Mouse (Mus musculus): Measurements from ENCODE around the gene Nkx3-2. TPM values are rescaled to one million over a fixed set of nuclear protein-coding genes. Genes with fewer than 3 reads are reported as not detected.

Nkx3-2 gene
- polyA plus RNA-seq, 1 experiment: not detected

- Histone ChIP-seq H3K9me3 (replicated peaks; ENCODE audit: control insufficient read depth, insufficient read depth, low read length, poor library complexity, severe bottlenecking) (no peaks in the 10 kb centered on the region), H3K36me3 (ENCODE audit: control insufficient read depth, insufficient read depth, low read length, poor library complexity, severe bottlenecking) (no peaks in the 10 kb centered on the region), H3K27me3 (ENCODE audit: control insufficient read depth, insufficient read depth, low read length, poor library complexity, severe bottlenecking) (no peaks in the 10 kb centered on the region), H3K27ac (ENCODE audit: insufficient read depth, low read length) (no peak overlapping the region), H3K4me1 (ENCODE audit: control insufficient read depth, insufficient read depth, low read length) (no peaks in the 10 kb centered on the region), H3K4me3 (ENCODE audit: low read depth, low read length) (no peak overlapping the region), H3K9ac (ENCODE audit: low read depth, poor library complexity, severe bottlenecking) (no peak overlapping the region)
- TF ChIP-seq CTCF (IDR thresholded peaks at IDR 0.05; ENCODE audit: low read depth, low read length): no peak
These were observed 15.7 kb upstream of the Nkx3-2 start for GRCm38 (mm10) chr5:41780026-41780425.

DNA sequence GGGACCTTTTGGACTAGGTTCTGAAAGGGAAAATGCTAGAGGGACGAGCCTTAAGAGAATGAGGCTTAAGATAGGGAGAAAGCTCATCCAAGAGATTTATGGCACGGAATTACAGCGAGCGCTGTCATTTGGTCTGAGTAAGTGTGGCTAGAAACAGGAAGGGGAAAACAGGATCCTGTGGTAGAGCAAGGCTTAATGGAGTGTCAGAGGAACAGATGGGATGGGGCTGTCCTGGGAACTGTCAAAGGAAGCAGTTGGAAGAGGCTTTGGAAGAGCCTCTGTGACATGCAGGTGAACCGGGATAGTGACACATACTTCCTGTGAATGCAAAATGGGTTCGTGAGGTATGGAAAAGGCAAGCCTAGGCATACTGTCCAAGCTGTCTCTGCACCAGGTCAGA lies 11.4 kb upstream of the Nkx3-2 start:
- no peak overlapping the region for H3K9ac ChIP-seq (ENCODE audit: low read depth, poor library complexity, severe bottlenecking)
- no peaks in the 10 kb centered on the region for H3K9me3 ChIP-seq (replicated peaks; ENCODE audit: control insufficient read depth, insufficient read depth, low read length, poor library complexity, severe bottlenecking)
- TF ChIP-seq POLR2A (IDR thresholded peaks at IDR 0.05; ENCODE audit: insufficient read depth, low read length) (no peak), CTCF (IDR thresholded peaks at IDR 0.05; ENCODE audit: low read depth, low read length) (no peak), EP300 (IDR thresholded peaks at IDR 0.05; ENCODE audit: insufficient read depth, low read depth, low read length) (no peak)
- H3K36me3 ChIP-seq (ENCODE audit: control insufficient read depth, insufficient read depth, low read length, poor library complexity, severe bottlenecking): no peaks in the 10 kb centered on the region
- no peak overlapping the region for H3K4me3 ChIP-seq (ENCODE audit: low read depth, low read length)
- no peak overlapping the region for H3K27ac ChIP-seq (ENCODE audit: insufficient read depth, low read length)
- no peaks in the 10 kb centered on the region for H3K27me3 ChIP-seq (ENCODE audit: control insufficient read depth, insufficient read depth, low read length, poor library complexity, severe bottlenecking)
- no peaks in the 10 kb centered on the region for H3K4me1 ChIP-seq (ENCODE audit: control insufficient read depth, insufficient read depth, low read length)

- Histone ChIP-seq H3K4me1 (ENCODE audit: control insufficient read depth, insufficient read depth, low read length) (no peaks in the 10 kb centered on the region), H3K4me3 (ENCODE audit: low read depth, low read length) (no peak overlapping the region), H3K36me3 (ENCODE audit: control insufficient read depth, insufficient read depth, low read length, poor library complexity, severe bottlenecking) (no peaks in the 10 kb centered on the region), H3K9ac (ENCODE audit: low read depth, poor library complexity, severe bottlenecking) (no peak overlapping the region), H3K27me3 (ENCODE audit: control insufficient read depth, insufficient read depth, low read length, poor library complexity, severe bottlenecking) (no peaks in the 10 kb centered on the region), H3K9me3 (replicated peaks; ENCODE audit: control insufficient read depth, insufficient read depth, low read length, poor library complexity, severe bottlenecking) (no peaks in the 10 kb centered on the region), H3K27ac (ENCODE audit: insufficient read depth, low read length) (no peak overlapping the region)
- no peak for TF ChIP-seq EP300 (IDR thresholded peaks at IDR 0.05; ENCODE audit: insufficient read depth, low read depth, low read length)
- no peak for TF ChIP-seq POLR2A (IDR thresholded peaks at IDR 0.05; ENCODE audit: insufficient read depth, low read length)
- TF ChIP-seq CTCF (IDR thresholded peaks at IDR 0.05; ENCODE audit: low read depth, low read length): no peak
These were observed 11.0 kb upstream of the Nkx3-2 start for GRCm38 (mm10) chr5:41775273-41775672.

GRCm38 (mm10) chr5:41768382-41769040 lies 4.2 kb upstream of the Nkx3-2 start:
- H3K4me1 ChIP-seq (ENCODE audit: control insufficient read depth, insufficient read depth, low read length): no peaks in the 10 kb centered on the region
- no peaks in the 10 kb centered on the region for H3K36me3 ChIP-seq (ENCODE audit: control insufficient read depth, insufficient read depth, low read length, poor library complexity, severe bottlenecking)
- peak; percentile 93 for TF ChIP-seq CTCF (IDR thresholded peaks at IDR 0.05; ENCODE audit: low read depth, low read length)
- TF ChIP-seq EP300 (IDR thresholded peaks at IDR 0.05; ENCODE audit: insufficient read depth, low read depth, low read length): no peak
- TF ChIP-seq POLR2A (IDR thresholded peaks at IDR 0.05; ENCODE audit: insufficient read depth, low read length): no peak
- H3K27me3 ChIP-seq (ENCODE audit: control insufficient read depth, insufficient read depth, low read length, poor library complexity, severe bottlenecking): peaks cover 13% of the 10 kb centered on the region
- no peak overlapping the region for H3K9ac ChIP-seq (ENCODE audit: low read depth, poor library complexity, severe bottlenecking)
- H3K27ac ChIP-seq (ENCODE audit: insufficient read depth, low read length): no peak overlapping the region
- H3K4me3 ChIP-seq (ENCODE audit: low read depth, low read length): no peak overlapping the region
- H3K9me3 ChIP-seq (replicated peaks; ENCODE audit: control insufficient read depth, insufficient read depth, low read length, poor library complexity, severe bottlenecking): no peaks in the 10 kb centered on the region

DNA sequence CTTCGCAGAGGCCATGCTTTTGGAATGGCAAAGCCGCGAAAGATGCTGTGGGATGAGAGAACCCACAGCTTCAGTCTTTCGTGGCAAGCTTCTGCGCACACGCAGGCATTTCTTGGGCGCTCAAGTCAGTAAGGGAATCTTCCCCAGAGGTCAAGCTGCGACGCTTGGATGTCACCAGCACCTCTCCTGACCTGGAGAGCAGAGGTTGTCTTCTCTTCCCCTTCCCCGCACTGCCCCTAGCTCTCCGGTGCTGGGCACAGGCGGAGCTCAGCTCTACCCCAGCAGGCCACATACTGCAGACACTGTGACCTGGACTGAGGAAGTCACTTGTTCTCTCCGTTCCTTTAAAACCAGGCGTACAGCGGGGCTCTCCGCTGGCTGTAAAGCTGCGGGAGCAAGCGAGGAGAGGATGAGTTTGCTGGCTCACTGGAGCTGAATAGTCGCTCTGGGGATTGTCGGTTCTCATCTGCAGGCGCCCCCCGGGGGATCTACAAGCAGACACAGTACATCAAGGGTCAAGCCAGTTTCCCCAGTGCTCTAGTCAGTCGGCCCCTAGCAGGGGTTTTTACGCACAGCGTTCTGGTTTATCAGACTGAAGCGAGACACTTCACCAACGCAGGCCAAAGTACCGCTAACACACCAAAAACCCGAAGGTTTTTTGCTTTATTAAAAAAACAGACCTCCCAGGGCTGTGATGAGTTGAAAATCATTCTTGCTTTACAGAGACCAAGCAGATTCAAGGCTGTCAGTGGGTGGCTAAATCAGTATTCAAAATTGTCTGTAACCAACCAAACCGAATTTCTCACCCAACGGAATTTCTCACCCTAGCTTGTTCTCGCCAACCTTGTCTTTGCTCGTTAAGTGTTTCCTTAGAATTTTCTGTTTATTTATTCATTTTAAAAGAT lies 3.2 kb upstream of the Nkx3-2 start:
- no peak overlapping the region for H3K9ac ChIP-seq (ENCODE audit: low read depth, poor library complexity, severe bottlenecking)
- TF ChIP-seq CTCF (IDR thresholded peaks at IDR 0.05; ENCODE audit: low read depth, low read length) (no peak), EP300 (IDR thresholded peaks at IDR 0.05; ENCODE audit: insufficient read depth, low read depth, low read length) (no peak), POLR2A (IDR thresholded peaks at IDR 0.05; ENCODE audit: insufficient read depth, low read length) (no peak)

More for the DNA sequence above, 3.2 kb upstream of the Nkx3-2 start:
- H3K36me3 ChIP-seq (ENCODE audit: control insufficient read depth, insufficient read depth, low read length, poor library complexity, severe bottlenecking): no peaks in the 10 kb centered on the region
- peak overlapping the region; percentile 41 for H3K4me3 ChIP-seq (ENCODE audit: low read depth, low read length)
- H3K27me3 ChIP-seq (ENCODE audit: control insufficient read depth, insufficient read depth, low read length, poor library complexity, severe bottlenecking): peaks cover 16% of the 10 kb centered on the region
- H3K9me3 ChIP-seq (replicated peaks; ENCODE audit: control insufficient read depth, insufficient read depth, low read length, poor library complexity, severe bottlenecking): no peaks in the 10 kb centered on the region
- H3K4me1 ChIP-seq (ENCODE audit: control insufficient read depth, insufficient read depth, low read length): no peaks in the 10 kb centered on the region
- no peak overlapping the region for H3K27ac ChIP-seq (ENCODE audit: insufficient read depth, low read length)

Measured in ES-Bruce4 (cell line).